ENCODE assay signal across 8 mouse cellular contexts in the genomic region with DNA sequence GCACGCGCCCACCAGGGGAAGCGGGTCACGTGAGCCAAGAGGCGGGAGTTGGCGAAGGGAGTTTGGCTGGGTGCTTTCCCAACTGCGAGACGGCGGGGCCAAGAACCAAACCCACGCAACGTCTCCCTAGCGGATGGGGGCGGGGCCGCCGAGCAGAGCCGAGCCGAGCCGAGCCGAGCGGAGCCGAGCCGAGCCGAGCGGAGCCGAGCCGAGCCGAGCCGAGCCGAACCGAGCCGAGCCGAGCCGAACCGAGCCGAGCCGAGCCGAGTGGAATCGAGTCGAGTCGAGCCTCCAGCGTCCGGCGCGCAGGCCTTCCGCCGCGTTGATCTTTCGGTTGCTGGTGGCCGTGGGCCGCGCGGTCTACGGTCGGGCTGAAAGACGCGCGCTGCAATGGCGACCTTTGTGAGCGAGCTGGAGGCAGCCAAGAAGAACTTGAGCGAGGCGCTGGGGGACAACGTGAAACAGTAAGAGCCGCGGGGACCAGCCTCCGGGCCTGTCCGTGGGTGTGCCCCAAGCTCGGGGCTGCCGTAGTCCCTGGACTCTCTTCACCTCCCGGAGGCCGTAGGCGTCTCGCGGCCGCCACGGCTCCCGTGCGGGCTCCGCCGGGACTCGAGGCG. TPM values are rescaled to one million over a fixed set of nuclear protein-coding genes. Genes with fewer than 3 reads are reported as not detected.
DNase-seq lines count a peak whose midpoint lies in the region; ATAC-seq and TF ChIP-seq lines count a peak whose summit lies in the region.

Gene Tada1, plus strand, starts transcription at position 85 of the 617 bp plus-strand sequence.

- peak; percentile 63; the same call in 1 of the 2 replicates for TF ChIP-seq POLR2A in heart, adult 2 months (IDR thresholded peaks at IDR 0.05; ENCODE audit: insufficient read depth, low read depth, low read length)
- peak; percentile 69; the same call in 1 of the 2 replicates for TF ChIP-seq POLR2A in limb, embryonic 14.5 days (IDR thresholded peaks at IDR 0.05; ENCODE audit: borderline replicate concordance, extremely low read depth, insufficient read depth, insufficient read length)

- no peaks in the 10 kb centered on the region for H3K27me3 ChIP-seq in embryonic facial prominence, embryonic 13.5 days
- no peaks in the 10 kb centered on the region for H3K27me3 ChIP-seq in heart, adult 2 months (ENCODE audit: control insufficient read depth, insufficient read depth, low read length)
- no peaks in the 10 kb centered on the region for H3K27me3 ChIP-seq in limb, embryonic 14.5 days (ENCODE audit: control insufficient read depth, insufficient read depth, low read length)
- no peaks in the 10 kb centered on the region for H3K27me3 ChIP-seq in midbrain, postnatal 0 days (ENCODE audit: insufficient read depth, low read length)

- TF ChIP-seq EP300 in heart, adult 2 months (IDR thresholded peaks at IDR 0.05; ENCODE audit: insufficient read depth, low read depth, low read length) = no peak

- intact Hi-C loops in heart, adult 2 months (cut with DNase I) = loop anchor here (1.0 to 10.0 kb wide), 3 partner anchors 30 to 914 kb away; partner anchors contain the start of genes Dcaf6, Mpc2, Pogk and Pou2f1

- H3K36me3 ChIP-seq in embryonic facial prominence, embryonic 13.5 days = peaks cover 16% of the 10 kb centered on the region
- peaks cover 5% of the 10 kb centered on the region; the same call in 1 of the 2 replicates for H3K36me3 ChIP-seq in heart, adult 2 months (ENCODE audit: control insufficient read depth, insufficient read depth, low read length)
- H3K36me3 ChIP-seq in limb, embryonic 14.5 days (ENCODE audit: control insufficient read depth, insufficient read depth, low read length) = peaks cover 22% of the 10 kb centered on the region
- peaks cover 12% of the 10 kb centered on the region; the same call in 1 of the 2 replicates for H3K36me3 ChIP-seq in midbrain, postnatal 0 days (ENCODE audit: insufficient read depth, low read length)

- peaks cover 2% of the 10 kb centered on the region; the same call in 1 of the 2 replicates for H3K79me2 ChIP-seq in heart, adult 2 months (replicated peaks; ENCODE audit: control insufficient read depth, insufficient read depth, low read length)

- WGBS in embryonic facial prominence, embryonic 13.5 days = under 1% methylated on average over 81 of the region's 81 CpGs
- 0% methylated on average over 80 of the region's 81 CpGs for WGBS in heart, adult 2 months
- under 1% methylated on average over 62 of the region's 81 CpGs for WGBS in limb, embryonic 14.5 days
- WGBS in midbrain, postnatal 0 days = under 1% methylated on average over 73 of the region's 81 CpGs

- ATAC-seq in embryonic facial prominence, embryonic 13.5 days (ENCODE audit: insufficient number of reproducible peaks, insufficient read depth, low FRiP score, low TSS enrichment, low read depth) = peak; percentile 95
- ATAC-seq in limb, embryonic 14.5 days (ENCODE audit: low FRiP score, low read depth) = peak; percentile 94
- peak; percentile 97 for ATAC-seq in midbrain, postnatal 0 days (ENCODE audit: low FRiP score)

- H3K27ac ChIP-seq in embryonic facial prominence, embryonic 13.5 days = peak within 1 kb of the TSS; percentile 95
- peak within 1 kb of the TSS; percentile 99 for H3K27ac ChIP-seq in heart, adult 2 months
- H3K27ac ChIP-seq in limb, embryonic 14.5 days (replicated peaks; ENCODE audit: low read depth, low read length) = peak within 1 kb of the TSS; percentile 93
- H3K27ac ChIP-seq in midbrain, postnatal 0 days (ENCODE audit: low read depth, low read length) = peak within 1 kb of the TSS; percentile 89

- TF ChIP-seq CTCF in heart, adult 2 months (IDR thresholded peaks at IDR 0.05) = 0 out of 2 replicates have a peak, but pooled peaks have one; percentile 1
- peak; percentile 16; the same call in 1 of the 2 replicates for TF ChIP-seq CTCF in midbrain, postnatal 0 days (IDR thresholded peaks at IDR 0.05)

- peaks cover 20% of the 10 kb centered on the region for H3K4me1 ChIP-seq in embryonic facial prominence, embryonic 13.5 days
- H3K4me1 ChIP-seq in heart, adult 2 months (ENCODE audit: control insufficient read depth, insufficient read depth, low read length) = peaks cover 11% of the 10 kb centered on the region
- peaks cover 13% of the 10 kb centered on the region for H3K4me1 ChIP-seq in limb, embryonic 14.5 days (ENCODE audit: control insufficient read depth, insufficient read depth, low read length)
- no peaks in the 10 kb centered on the region for H3K4me1 ChIP-seq in midbrain, postnatal 0 days (ENCODE audit: insufficient read depth, low read length)

- H3K4me3 ChIP-seq in embryonic facial prominence, embryonic 13.5 days = peak within 1 kb of the TSS; percentile 94
- H3K4me3 ChIP-seq in heart, adult 2 months = peak within 1 kb of the TSS; percentile 97
- H3K4me3 ChIP-seq in limb, embryonic 14.5 days (replicated peaks; ENCODE audit: low read length) = peak within 1 kb of the TSS; percentile 94
- peak within 1 kb of the TSS; percentile 97 for H3K4me3 ChIP-seq in midbrain, postnatal 0 days (ENCODE audit: low read depth, low read length)

- peak; percentile 95 for DNase-seq in 3134 (ENCODE audit: extremely low read depth, insufficient read length, low spot score)
- peak; percentile 92 to 95 for DNase-seq in adrenal gland, postnatal 36 days
- DNase-seq in heart, adult 2 months = peak; percentile 96
- DNase-seq in kidney, adult 9 months = peak; percentile 96
- DNase-seq in limb, embryonic 14.5 days (ENCODE audit: low spot score) = peak; percentile 90
- peak; percentile 96 for DNase-seq in midbrain, postnatal 0 days (ENCODE audit: low spot score)
- DNase-seq in spleen, postnatal 14 days (ENCODE audit: low spot score in 2 of 2) = peak; percentile 83 to 85

- no peaks in the 10 kb centered on the region for H3K9me3 ChIP-seq in embryonic facial prominence, embryonic 13.5 days
- no peaks in the 10 kb centered on the region for H3K9me3 ChIP-seq in limb, embryonic 14.5 days (ENCODE audit: control insufficient read depth, low read length)
- H3K9me3 ChIP-seq in midbrain, postnatal 0 days (ENCODE audit: low read length) = no peaks in the 10 kb centered on the region

- peak within 1 kb of the TSS; percentile 98 for H3K9ac ChIP-seq in embryonic facial prominence, embryonic 13.5 days
- H3K9ac ChIP-seq in heart, adult 2 months (ENCODE audit: low read depth, low read length) = peak within 1 kb of the TSS; percentile 88
- H3K9ac ChIP-seq in limb, embryonic 14.5 days (ENCODE audit: low read depth, low read length, severe bottlenecking) = peak within 1 kb of the TSS; percentile 98
- peak within 1 kb of the TSS; percentile 77 for H3K9ac ChIP-seq in midbrain, postnatal 0 days (replicated peaks; ENCODE audit: low read length, poor library complexity, severe bottlenecking)

- peak within 1 kb of the TSS; percentile 71 for H3K4me2 ChIP-seq in embryonic facial prominence, embryonic 13.5 days
- peak within 1 kb of the TSS; percentile 74 for H3K4me2 ChIP-seq in limb, embryonic 14.5 days (replicated peaks; ENCODE audit: low read depth, low read length, severe bottlenecking)
- H3K4me2 ChIP-seq in midbrain, postnatal 0 days (ENCODE audit: low read depth, low read length, poor library complexity, severe bottlenecking) = peak within 1 kb of the TSS; percentile 73

RNA-seq across cellular contexts. Expression of gene Tada1, which starts in this region (rescaled TPM):
- 10 to 100 TPM; 17.5 to 20.3 TPM for total RNA-seq in adrenal gland, postnatal 36 days (2021)
- polyA plus RNA-seq in embryonic facial prominence, embryonic 13.5 days (2015; fragmentation: Nextera tagmentation; extraction: Ambion mirVana) = 63.7 and 65.3 TPM in 2 replicates
- 1 to 10 TPM; 6.6 to 9.2 TPM for total RNA-seq in heart, adult 2 months (2021)
- 8.5 and 15.0 TPM in 2 replicates for polyA plus RNA-seq in heart, adult 2 months (2012; rRNA removed)
- 50.0 and 50.9 TPM in 2 replicates for polyA plus RNA-seq in limb, embryonic 14.5 days (2012; rRNA removed)
- 55.5 and 56.6 TPM in 2 replicates for polyA plus RNA-seq in limb, embryonic 14.5 days (2014; fragmentation: Nextera tagmentation; extraction: Ambion mirVana)
- total RNA-seq in midbrain, postnatal 0 days (2014; rRNA removed) = 57.1 and 65.9 TPM in 2 replicates
- polyA plus RNA-seq in midbrain, postnatal 0 days (2015; fragmentation: Nextera tagmentation; extraction: Ambion mirVana) = 64.7 and 69.1 TPM in 2 replicates

Comparison
In these comparisons a context has a peak if more than half of its experiments do, and no peak if none do; other contexts are left out.
1. Peak in every context shown above with its lines: DNase-seq, ATAC-seq, H3K4me3 ChIP-seq and H3K27ac ChIP-seq.